Mouse (Mus musculus) layer of hippocampus, adult 2 months (tissue): ENCODE results near the gene Rps6ka4. TPM values are rescaled to one million over a fixed set of nuclear protein-coding genes. Genes with fewer than 3 reads are reported as not detected.

Experiments
- DNase-seq, 2 experiments: peaks; one replicate each; pipeline ENCODE4 v3.0.0; 2022; ENCODE audit warnings: low spot score in 2 of 2
- H3K27ac ChIP-seq: fragments of 200-600 bp; 2 replicates; pipeline ENCODE4 v1.8.1; 2022
- H3K4me3 ChIP-seq: fragments of 200-600 bp; 2 replicates; pipeline ENCODE4 v1.8.1; 2022; ENCODE audit warnings: mild to moderate bottlenecking
- CTCF ChIP-seq: fragments of 200-600 bp; conservative IDR thresholded peaks from 2 replicates; pipeline ENCODE4 v1.8.1; 2022; ENCODE audit warnings: antibody characterized with exemption, mild to moderate bottlenecking, moderate library complexity
- microRNA-seq, 2 experiments: library from miRNA; unstranded; fragments of <30 nt; microRNA quantifications; one replicate each; pipeline ENCODE4 v1.2.0; 2021
- total RNA-seq, 2 experiments: library from RNA; stranded (reverse); gene quantifications; 2 replicates each; pipeline ENCODE4 v1.2.3; 2021

Gene Rps6ka4
- total RNA-seq, 2 experiments from 2014 or later: 38.3 to 39.1 TPM

DNA sequence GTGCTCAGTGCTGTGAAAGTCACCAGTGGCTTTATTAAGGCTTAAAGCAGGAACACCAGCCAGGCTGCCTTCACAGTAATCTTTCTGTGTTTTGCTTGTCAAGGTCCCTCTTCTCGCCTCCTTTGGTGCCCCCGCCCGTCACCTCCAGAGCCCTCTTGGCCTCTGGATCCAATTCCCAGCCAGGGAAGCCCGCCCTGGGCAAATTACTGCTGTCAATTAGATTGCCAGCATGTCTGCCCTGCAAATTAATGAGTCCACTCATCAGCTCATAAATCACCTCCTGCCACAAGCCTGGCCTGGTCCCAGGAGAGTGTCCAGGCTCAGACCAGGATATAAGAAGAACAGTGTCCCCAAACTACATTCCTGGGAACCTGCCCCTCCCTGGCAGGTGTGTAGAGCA is 26.1 kb downstream of the Rps6ka4 start:
- no peak for TF ChIP-seq CTCF
- Histone ChIP-seq H3K4me3 (no peak overlapping the region), H3K27ac (no peak overlapping the region)

More for the DNA sequence above, 26.1 kb downstream of the Rps6ka4 start:
- DNase-seq: no peak

Small RNA genes lying within 50 kb of the gene (microRNA-seq; reads per million reads assigned to microRNA genes)
- gene Mir5046: 0 reads per million in 2 experiments

Other genes with a start within 250 kb of the Rps6ka4 start
- gene Ccdc88b, start 17.6 kb upstream of the Rps6ka4 start, total RNA-seq: 10 to 100 TPM; 14.6 to 15.7 TPM
- 10 to 100 TPM; 48.4 to 49.3 TPM for gene Trmt112, start 69.1 kb upstream of the Rps6ka4 start, total RNA-seq
- 100 to 1,000 TPM; 361 to 395 TPM for gene Prdx5, start 69.5 kb upstream of the Rps6ka4 start, total RNA-seq
- 10 to 100 TPM; 56.9 to 63.4 TPM for gene Esrra, start 81.2 kb upstream of the Rps6ka4 start, total RNA-seq
- 10 to 100 TPM; 10.8 to 12.5 TPM for gene Catsperz, start 84.7 kb upstream of the Rps6ka4 start, total RNA-seq
- gene Kcnk4, start 93.9 kb upstream of the Rps6ka4 start, total RNA-seq: 10 to 100 TPM; 15.3 to 18.2 TPM
- gene Bad, start 101.2 kb upstream of the Rps6ka4 start, total RNA-seq: 10 to 100 TPM; 43.1 to 43.8 TPM
- gene Gpr137, start 101.8 kb upstream of the Rps6ka4 start, total RNA-seq: 100 to 1,000 TPM in 1 of 2 experiments, 10 to 100 TPM in 1; 100.0 to 105 TPM
- gene Ppp1r14b, start 134.3 kb upstream of the Rps6ka4 start, total RNA-seq: 10 to 100 TPM; 68.2 to 71.4 TPM
- 10 to 100 TPM; 14.8 to 17.4 TPM for gene Plcb3, start 135.8 kb upstream of the Rps6ka4 start, total RNA-seq
- 10 to 100 TPM; 81.1 to 83.7 TPM for gene Fkbp2, start 139.9 kb upstream of the Rps6ka4 start, total RNA-seq
- gene Vegfb, start 147.0 kb upstream of the Rps6ka4 start, total RNA-seq: 10 to 100 TPM; 85.2 to 88.0 TPM
- gene Dnajc4, start 151.9 kb upstream of the Rps6ka4 start, total RNA-seq: 10 to 100 TPM; 26.1 to 27.6 TPM
- 10 to 100 TPM; 13.2 to 15.5 TPM for gene Nudt22, start 155.5 kb upstream of the Rps6ka4 start, total RNA-seq
- 10 to 100 TPM; 17.4 to 19.2 TPM for gene Trpt1, start 155.5 kb upstream of the Rps6ka4 start, total RNA-seq
- gene Fermt3, start 178.8 kb upstream of the Rps6ka4 start, total RNA-seq: 1 to 10 TPM; 3.6 to 5.0 TPM
- gene Stip1, start 199.3 kb upstream of the Rps6ka4 start, total RNA-seq: 100 to 1,000 TPM; 179 to 195 TPM
- 10 to 100 TPM; 20.3 to 22.4 TPM for gene Macrod1, start 216.2 kb upstream of the Rps6ka4 start, total RNA-seq